Mouse (Mus musculus) liver, embryonic 14.5 days (tissue): ENCODE measurements around the gene Vasp.

Experiments
- CTCF ChIP-seq: IDR thresholded peaks from 2 replicates; pipeline ENCODE4 v1.5.1; 2016; ENCODE audit warnings: antibody characterized with exemption, low read depth, control low read depth
- EP300 ChIP-seq: IDR thresholded peaks from 2 replicates; pipeline ENCODE4 v1.6.1; 2016; ENCODE audit warnings: antibody characterized with exemption, low read depth

DNA sequence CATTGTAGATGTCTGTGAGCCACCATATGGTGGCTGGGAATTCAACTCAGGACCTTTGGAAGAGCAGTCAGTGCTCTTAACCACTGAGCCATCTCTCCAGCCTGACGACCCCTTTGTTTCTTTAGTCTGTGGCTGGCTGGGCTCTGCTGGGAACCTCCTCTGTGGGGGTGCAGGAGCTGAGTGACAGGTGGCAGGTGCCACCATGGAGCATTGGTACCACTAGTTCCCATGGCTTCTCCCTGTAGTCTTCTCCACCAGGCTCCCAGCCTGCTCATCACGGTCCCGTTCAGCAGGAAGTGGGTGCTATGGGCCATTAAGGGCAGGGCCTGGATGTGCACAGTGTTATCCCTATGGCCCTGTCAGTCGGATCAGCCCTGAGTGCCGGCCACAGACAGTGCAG, 37.0 kb downstream of the Vasp start:
- no peak for TF ChIP-seq CTCF
- TF ChIP-seq EP300 = no peak
